Mouse (Mus musculus) left cerebral cortex, postnatal 4 days (tissue): Measurements from ENCODE around the gene Slc25a19. TPM values are rescaled to one million over a fixed set of nuclear protein-coding genes. Genes with fewer than 3 reads are reported as not detected.

Experiments used
- DNase-seq: peaks from one replicate; pipeline ENCODE4 v3.0.0-alpha.2; 2022
- intact Hi-C: fragments of 180-260 bp; cut with DNase I; formaldehyde crosslinking; loops from one replicate; pipeline ENCODE4 v1.15.1; 2025
- total RNA-seq, 2 experiments: library from RNA; stranded (reverse); gene quantifications; 2 replicates each; pipeline ENCODE4 v1.2.3; 2021

Gene Slc25a19
- total RNA-seq, 2 experiments from 2014 or later: 55.3 to 56.6 TPM

GRCm38 (mm10) chr11:115642705-115643104 lies 14.6 kb upstream of the Slc25a19 start:
- DNase-seq: no peak
- intact Hi-C loops: loop anchor here (5.0 kb wide), 1 partner anchor 55 kb away; no protein-coding TSS in a partner anchor

GRCm38 (mm10) chr11:115641664-115642036 lies 13.6 kb upstream of the Slc25a19 start:
- no peak for DNase-seq
- intact Hi-C loops: loop anchor here (5.0 kb wide), 1 partner anchor 56 kb away; no protein-coding TSS in a partner anchor

GRCm38 (mm10) chr11:115640978-115641663 lies 13.0 kb upstream of the Slc25a19 start:
- intact Hi-C loops: loop anchor here (5.0 kb wide), 1 partner anchor 56 kb away; no protein-coding TSS in a partner anchor
- no peak for DNase-seq

GRCm38 (mm10) chr11:115640311-115640828 lies 12.3 kb upstream of the Slc25a19 start:
- DNase-seq: no peak
- intact Hi-C loops: loop anchor here (5.0 kb wide), 1 partner anchor 57 kb away; no protein-coding TSS in a partner anchor

- intact Hi-C loops: no loop called here
- no peak for DNase-seq
Measured at GRCm38 (mm10) chr11:115639540-115639939, 11.4 kb upstream of the Slc25a19 start.

GRCm38 (mm10) chr11:115638498-115639409 lies 10.7 kb upstream of the Slc25a19 start:
- no peak for DNase-seq
- intact Hi-C loops: no loop called here

- DNase-seq: no peak
- intact Hi-C loops: no loop called here
Measured at GRCm38 (mm10) chr11:115636960-115637359, 8.9 kb upstream of the Slc25a19 start.

GRCm38 (mm10) chr11:115635484-115635883 lies 7.4 kb upstream of the Slc25a19 start:
- DNase-seq: no peak
- intact Hi-C loops: no loop called here

GRCm38 (mm10) chr11:115635041-115635440 lies 6.9 kb upstream of the Slc25a19 start:
- no peak for DNase-seq
- intact Hi-C loops: no loop called here

- DNase-seq: no peak
- intact Hi-C loops: no loop called here
Measured at GRCm38 (mm10) chr11:115634109-115634508, 6.0 kb upstream of the Slc25a19 start.

GRCm38 (mm10) chr11:115632862-115633261 lies 4.8 kb upstream of the Slc25a19 start:
- DNase-seq: no peak
- intact Hi-C loops: no loop called here

- no peak for DNase-seq
- intact Hi-C loops: no loop called here
Measured at GRCm38 (mm10) chr11:115632247-115632646, 4.2 kb upstream of the Slc25a19 start.

GRCm38 (mm10) chr11:115631505-115631890 lies 3.4 kb upstream of the Slc25a19 start:
- DNase-seq: no peak
- intact Hi-C loops: no loop called here

- intact Hi-C loops: no loop called here
- no peak for DNase-seq
Measured at GRCm38 (mm10) chr11:115630532-115631504, 2.7 kb upstream of the Slc25a19 start.

GRCm38 (mm10) chr11:115629734-115630531 lies 1.8 kb upstream of the Slc25a19 start:
- DNase-seq: no peak
- intact Hi-C loops: no loop called here

GRCm38 (mm10) chr11:115628465-115629101 lies 488 bp upstream of the Slc25a19 start:
- intact Hi-C loops: no loop called here
- no peak for DNase-seq

- intact Hi-C loops: no loop called here
- DNase-seq: no peak
Measured at GRCm38 (mm10) chr11:115626824-115627616, 1.1 kb downstream of the Slc25a19 start.

GRCm38 (mm10) chr11:115625877-115626276 lies 2.2 kb downstream of the Slc25a19 start:
- intact Hi-C loops: no loop called here
- DNase-seq: no peak
